Mouse (Mus musculus) heart, postnatal 14 days (tissue): ENCODE results near the gene Camsap1. TPM values are rescaled to one million over a fixed set of nuclear protein-coding genes. Genes with fewer than 3 reads are reported as not detected.

Experiments used
- DNase-seq, 2 experiments: peaks; one replicate each; pipeline ENCODE4 v3.0.0; 2021 to 2022
- intact Hi-C: fragments of 180-260 bp; cut with DNase I; formaldehyde crosslinking; loops from one replicate; pipeline ENCODE4 v1.15.1; 2025
- total RNA-seq, 2 experiments: library from RNA; stranded (reverse); gene quantifications; 2 replicates each; pipeline ENCODE4 v1.2.3; 2021

Camsap1 gene
- total RNA-seq, 2 experiments from 2014 or later: 28.4 to 37.7 TPM

DNA sequence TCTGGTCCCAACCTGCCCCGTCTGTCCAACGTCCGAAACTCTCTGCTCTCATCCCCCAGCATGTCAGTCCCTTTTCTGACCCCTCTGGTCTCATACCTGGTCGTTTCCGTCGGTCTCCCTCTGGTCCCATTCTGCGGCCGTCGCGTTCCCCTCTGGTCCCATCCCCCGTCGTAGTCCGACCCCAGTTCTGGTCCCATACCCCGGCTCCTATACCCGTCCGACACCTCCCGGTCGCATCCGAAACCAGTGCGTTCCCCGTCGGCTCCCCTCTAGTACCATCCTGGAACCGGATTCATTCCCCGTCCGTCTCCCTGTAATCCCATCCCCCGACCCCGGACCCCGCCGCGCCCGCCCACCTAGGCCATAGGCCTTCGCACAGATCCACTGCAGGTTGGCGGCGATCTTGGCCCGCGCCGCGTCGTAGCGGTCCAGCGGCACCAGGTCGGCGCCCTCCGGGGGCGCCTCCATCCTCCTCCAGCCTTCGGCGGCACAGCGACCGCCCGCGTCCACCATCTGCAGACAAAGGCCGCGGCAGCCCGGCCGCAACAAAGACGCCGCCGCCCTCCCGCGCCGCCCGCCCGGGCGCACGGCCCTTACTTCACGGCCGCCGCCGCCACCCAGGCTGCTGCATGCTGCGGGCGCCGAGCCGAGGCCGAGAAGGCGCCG lies 523 bp downstream of the Camsap1 start:
- intact Hi-C loops: loop anchor here (5.0 kb wide), 1 partner anchor 40 kb away; the partner anchor contains the start of gene Ubac1
- DNase-seq: peak in 1 of 2 experiments; percentile 32

- peak; percentile 61 for DNase-seq
- intact Hi-C loops: loop anchor here (5.0 kb wide), 1 partner anchor 40 kb away; the partner anchor contains the start of gene Ubac1
These were observed 1.0 kb downstream of the Camsap1 start for GRCm38 (mm10) chr2:25982052-25982425.

GRCm38 (mm10) chr2:25978997-25979396 lies 4.1 kb downstream of the Camsap1 start:
- intact Hi-C loops: no loop called here
- DNase-seq: no peak

DNA sequence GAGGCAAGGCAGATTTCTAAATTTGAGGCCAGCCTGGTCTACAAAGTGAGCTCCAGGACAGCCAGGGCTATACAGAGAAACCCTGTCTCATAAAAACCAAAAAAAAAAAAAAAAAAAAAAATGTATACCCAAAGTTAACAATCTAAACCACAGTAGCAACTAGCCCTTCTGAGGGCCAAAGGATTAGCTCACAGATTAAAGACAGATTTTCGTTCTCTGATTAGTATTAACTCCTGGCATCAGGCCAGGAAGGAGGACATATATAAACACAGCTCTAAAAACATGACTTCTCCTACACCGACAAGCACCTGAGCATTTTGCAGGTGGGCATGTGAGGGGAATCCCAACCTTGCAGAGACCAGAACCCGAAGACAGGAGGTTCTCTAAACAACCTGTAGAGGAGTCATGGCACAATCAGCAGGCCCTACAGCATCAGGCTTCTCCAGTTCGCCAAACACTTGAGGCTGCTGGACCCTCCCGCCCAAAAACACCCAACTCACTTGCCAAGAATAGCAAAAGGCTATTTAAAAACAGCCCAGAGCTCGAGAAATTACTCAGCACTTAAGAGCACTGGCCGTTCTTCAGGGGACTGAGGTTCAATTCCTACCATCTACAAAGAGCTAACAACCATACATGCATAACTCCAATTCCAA lies 5.4 kb downstream of the Camsap1 start:
- DNase-seq: no peak
- intact Hi-C loops: no loop called here

GRCm38 (mm10) chr2:25975141-25975770 lies 7.8 kb downstream of the Camsap1 start:
- intact Hi-C loops: no loop called here
- DNase-seq: no peak

- peak; percentile 55 to 64 for DNase-seq
- intact Hi-C loops: no loop called here
These were observed 12.7 kb downstream of the Camsap1 start for GRCm38 (mm10) chr2:25970426-25970825.

- DNase-seq: peak in 1 of 2 experiments; percentile 32
- intact Hi-C loops: no loop called here
These were observed 13.8 kb downstream of the Camsap1 start for GRCm38 (mm10) chr2:25969319-25969718.

DNA sequence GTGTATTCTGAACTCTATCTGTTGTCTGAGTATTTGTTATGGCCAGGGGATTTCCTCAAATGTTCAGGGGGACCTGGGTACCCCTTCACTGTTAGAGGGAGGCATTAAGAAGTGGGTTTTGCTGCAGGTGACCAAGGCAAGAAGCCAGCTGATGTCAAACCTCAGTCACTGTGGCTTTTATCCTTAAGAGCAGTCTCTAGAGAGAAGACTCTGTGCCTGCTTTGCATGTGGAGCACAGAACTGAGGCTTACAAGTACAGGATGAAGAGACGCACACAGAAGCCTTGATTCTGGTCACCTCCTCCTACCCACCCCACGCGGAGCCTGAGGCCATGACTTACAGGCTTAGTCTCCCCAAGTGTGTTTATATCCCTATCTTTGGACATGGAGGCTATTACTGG lies 33.8 kb downstream of the Camsap1 start:
- DNase-seq: no peak
- intact Hi-C loops: no loop called here

GRCm38 (mm10) chr2:25947950-25948349 lies 35.1 kb downstream of the Camsap1 start:
- intact Hi-C loops: no loop called here
- DNase-seq: peak; percentile 15 to 33

GRCm38 (mm10) chr2:25943822-25944221 lies 39.3 kb downstream of the Camsap1 start:
- no peak for DNase-seq
- intact Hi-C loops: no loop called here

DNA sequence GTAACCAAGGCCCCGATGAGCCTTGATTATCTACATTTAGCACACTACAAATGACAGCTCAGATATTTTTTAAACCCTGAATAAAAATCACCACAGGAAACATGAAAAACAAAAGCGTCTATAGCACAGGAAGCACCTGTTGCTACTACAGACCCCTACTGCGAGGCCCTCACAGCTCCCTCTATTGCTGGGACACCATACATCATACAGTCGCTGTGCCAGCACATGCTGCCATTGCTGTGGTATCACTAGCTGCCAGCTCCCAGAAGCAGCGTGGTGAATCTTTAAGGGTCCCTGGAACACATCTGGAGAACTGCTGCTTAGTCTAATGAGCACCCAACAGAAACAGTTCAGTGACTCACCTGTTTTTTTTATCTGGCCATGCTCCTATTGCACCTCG lies 42.6 kb downstream of the Camsap1 start:
- intact Hi-C loops: no loop called here

GRCm38 (mm10) chr2:25931249-25931859 lies 51.7 kb downstream of the Camsap1 start:
- peak; percentile 23 to 28 for DNase-seq
- intact Hi-C loops: loop anchor here (5.0 kb wide), 2 partner anchors 94 to 206 kb away; no protein-coding TSS in a partner anchor

More for the DNA sequence above, 42.6 kb downstream of the Camsap1 start:
- DNase-seq: no peak

GRCm38 (mm10) chr2:25927821-25928220 lies 55.3 kb downstream of the Camsap1 start:
- DNase-seq: no peak
- intact Hi-C loops: no loop called here

DNA sequence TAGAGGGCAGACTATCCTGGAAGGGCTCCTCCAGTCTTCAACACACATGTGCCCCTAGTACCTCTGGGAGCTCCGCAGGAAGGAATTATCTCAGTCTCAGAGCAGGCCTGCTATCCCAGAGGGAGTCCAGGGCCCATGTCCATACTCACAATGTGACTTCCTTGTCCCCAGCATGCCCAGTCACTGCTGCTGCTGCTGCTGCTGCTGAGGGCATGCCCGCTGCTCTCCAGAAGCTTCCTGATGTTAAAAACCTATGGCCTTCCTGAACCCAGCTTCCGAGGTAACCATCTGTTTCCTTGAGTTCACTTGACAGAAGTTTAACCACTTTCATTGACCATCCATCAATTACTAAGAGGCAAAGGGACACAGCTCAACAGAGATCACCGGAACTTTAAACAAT lies 58.1 kb downstream of the Camsap1 start:
- no peak for DNase-seq
- intact Hi-C loops: no loop called here

DNA sequence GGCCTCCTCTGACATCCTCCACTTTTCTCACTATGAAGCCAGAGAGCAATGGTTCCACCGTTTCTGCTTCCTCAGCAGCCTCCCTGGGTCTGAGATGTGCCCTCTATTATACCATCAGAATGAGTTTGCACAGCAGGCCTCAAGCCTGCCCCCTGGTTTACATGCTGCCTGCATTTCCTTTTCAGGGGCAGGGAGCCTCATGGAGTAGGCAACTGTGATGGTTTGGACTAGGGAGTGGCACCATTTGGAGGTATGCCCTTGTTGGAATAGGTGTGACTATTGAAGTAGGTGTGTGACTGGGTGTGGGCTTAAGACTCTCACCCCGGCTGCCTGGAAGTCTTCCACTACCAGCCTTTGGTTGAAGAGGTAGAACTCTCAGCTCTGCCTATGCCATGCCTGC lies 59.3 kb downstream of the Camsap1 start:
- no peak for DNase-seq
- intact Hi-C loops: no loop called here

- intact Hi-C loops: no loop called here
- DNase-seq: no peak
These were observed 63.1 kb downstream of the Camsap1 start for GRCm38 (mm10) chr2:25919972-25920371.

GRCm38 (mm10) chr2:25918408-25918807 lies 64.7 kb downstream of the Camsap1 start:
- no peak for DNase-seq
- intact Hi-C loops: no loop called here

DNA sequence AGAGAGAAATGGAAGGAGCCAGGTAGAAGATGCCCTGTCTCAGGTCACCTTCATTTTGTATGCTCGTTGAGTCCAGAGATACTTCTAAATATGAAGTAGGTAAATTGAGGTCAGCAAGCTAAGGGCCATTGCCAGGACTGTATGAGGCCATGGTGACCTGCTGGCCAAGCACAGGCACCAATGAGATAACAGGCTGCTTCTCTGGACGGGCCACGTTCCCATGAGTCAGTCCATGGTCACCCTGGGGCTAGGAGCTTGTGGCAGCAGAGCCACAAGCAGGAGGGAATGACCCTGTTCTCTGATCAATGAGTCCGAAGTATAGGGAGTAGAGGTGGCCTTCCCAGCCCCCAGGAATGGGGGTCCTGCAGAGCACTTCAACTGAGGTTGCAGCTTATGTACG lies 68.3 kb downstream of the Camsap1 start:
- no peak for DNase-seq
- intact Hi-C loops: loop anchor here (5.0 kb wide), 1 partner anchor 78 kb away; no protein-coding TSS in a partner anchor

GRCm38 (mm10) chr2:25914201-25914600 lies 68.9 kb downstream of the Camsap1 start:
- DNase-seq: no peak
- intact Hi-C loops: loop anchor here (5.0 kb wide), 1 partner anchor 77 kb away; no protein-coding TSS in a partner anchor

DNA sequence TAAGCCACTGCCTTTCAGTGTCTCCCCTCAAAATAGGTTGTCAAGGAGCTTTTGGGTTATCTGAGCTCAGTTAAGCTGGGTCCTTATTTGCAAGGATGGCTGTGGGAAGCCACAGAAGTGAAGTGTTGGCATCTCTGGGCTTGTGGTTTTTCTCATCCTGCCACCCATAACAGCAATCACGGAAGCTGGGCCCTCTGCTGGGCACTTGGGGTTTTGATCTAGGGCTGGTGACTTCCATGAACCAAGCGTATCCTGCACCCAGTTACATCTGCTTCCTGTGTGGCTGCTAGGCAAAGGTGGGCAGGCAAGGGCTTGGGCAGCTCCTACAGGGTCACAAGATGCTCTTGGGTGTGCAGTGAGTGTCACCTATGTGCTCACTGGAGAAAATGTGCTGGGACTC lies 69.8 kb downstream of the Camsap1 start:
- intact Hi-C loops: loop anchor here (5.0 kb wide), 1 partner anchor 76 kb away; no protein-coding TSS in a partner anchor
- DNase-seq: peak in 1 of 2 experiments; percentile 9

GRCm38 (mm10) chr2:25909872-25910271 lies 73.2 kb downstream of the Camsap1 start:
- intact Hi-C loops: loop anchor here (5.0 kb wide), 1 partner anchor 73 kb away; no protein-coding TSS in a partner anchor
- no peak for DNase-seq
